Mouse (Mus musculus) kidney, embryonic 16.5 days (tissue): Measurements from ENCODE around the gene Gm10681. TPM values are rescaled to one million over a fixed set of nuclear protein-coding genes. Genes with fewer than 3 reads are reported as not detected.
"Not testable (repeated sequence)": the region's sequence is repeated elsewhere in the genome, so short reads cannot be mapped to it uniquely, and the experiment has no call there.

Source experiments
- ATAC-seq: fragments of 200-750 bp; cut with Nextera tagmentation; 2 replicates; pipeline ENCODE4 v1.8.0; 2017; ENCODE audit warnings: moderate TSS enrichment; ENCODE audit not compliant: low FRiP score, low TSS enrichment
- H3K27ac ChIP-seq: fragments of 300-500 bp; sonication (generic); 2 replicates; pipeline ENCODE4 v1.5.1; 2014; ENCODE audit warnings: low read length
- H3K27me3 ChIP-seq: fragments of 300-500 bp; sonication (generic); 2 replicates; pipeline ENCODE4 v1.6.1; 2014; ENCODE audit warnings: low read length, control low read depth, mixed read lengths; ENCODE audit not compliant: insufficient read depth
- H3K36me3 ChIP-seq: fragments of 300-500 bp; sonication (generic); 2 replicates; pipeline ENCODE4 v1.6.1; 2014; ENCODE audit warnings: low read length, control low read depth, mixed read lengths; ENCODE audit not compliant: insufficient read depth
- H3K4me1 ChIP-seq: fragments of 300-500 bp; sonication (generic); 2 replicates; pipeline ENCODE4 v1.6.1; 2014; ENCODE audit warnings: low read length, control low read depth, mixed read lengths; ENCODE audit not compliant: insufficient read depth
- H3K4me2 ChIP-seq: fragments of 300-500 bp; sonication (generic); replicated peaks from 2 replicates; pipeline ENCODE4 v1.6.1; 2014; ENCODE audit warnings: low read depth, low read length
- H3K4me3 ChIP-seq: fragments of 300-500 bp; sonication (generic); 2 replicates; pipeline ENCODE4 v1.5.1; 2014; ENCODE audit warnings: mild to moderate bottlenecking, low read length
- H3K9ac ChIP-seq: fragments of 300-500 bp; sonication (generic); replicated peaks from 2 replicates; pipeline ENCODE4 v1.6.1; 2014; ENCODE audit warnings: low read length
- H3K9me3 ChIP-seq: fragments of 300-500 bp; sonication (generic); 2 replicates; pipeline ENCODE4 v1.6.1; 2016; ENCODE audit warnings: low read length, control low read depth
- WGBS: fragments of 180-500 bp; shearing (Covaris S2); extraction: QIAGEN DNeasy Blood & Tissue Kit; methylation state at CpG from one replicate; pipeline ENCODE4 v1.1.7; 2014; 5-methylcytosine and 5-hydroxymethylcytosine counted together
- polyA plus RNA-seq: library from polyadenylated mRNA; unstranded; fragments of >200 nt; fragmentation: Nextera tagmentation; extraction: Ambion mirVana; gene quantifications from 2 replicates; pipeline ENCODE4 v1.2.1, GENCODE M21; 2015

Gene Gm10681
- 99.5 and 117 TPM in 2 replicates for polyA plus RNA-seq

GRCm38 (mm10) chr3:98588707-98589106, at the start of gene Gm10681:
Gene Gm10681, minus strand, starts transcription at chr3:98588807.
- Histone ChIP-seq H3K27ac (no peak within 1 kb of the TSS), H3K4me2 (no peak within 1 kb of the TSS), H3K27me3 (no peaks in the 10 kb centered on the region), H3K4me1 (no peaks in the 10 kb centered on the region), H3K9ac (no peak within 1 kb of the TSS), H3K36me3 (no peaks in the 10 kb centered on the region), H3K4me3 (no peak within 1 kb of the TSS), H3K9me3 (no peaks in the 10 kb centered on the region)
- no peak for ATAC-seq

GRCm38 (mm10) chr3:98635145-98635544, 46.5 kb upstream of the Gm10681 start:
- H3K4me3 ChIP-seq: no peak overlapping the region
- no peaks in the 10 kb centered on the region for H3K36me3 ChIP-seq
- 72% methylated on average over 1 of the region's 1 CpGs for WGBS
- H3K9ac ChIP-seq: no peak overlapping the region
- no peak overlapping the region for H3K27ac ChIP-seq
- no peaks in the 10 kb centered on the region for H3K27me3 ChIP-seq
- no peak overlapping the region for H3K4me2 ChIP-seq
- no peak for ATAC-seq
- H3K4me1 ChIP-seq: no peaks in the 10 kb centered on the region
- H3K9me3 ChIP-seq: no peaks in the 10 kb centered on the region

GRCm38 (mm10) chr3:98630152-98630551, 41.5 kb upstream of the Gm10681 start, which contains the start of gene Hsd3b5:
Gene Hsd3b5, minus strand, starts transcription at chr3:98630252.
- Histone ChIP-seq H3K27me3 (no peaks in the 10 kb centered on the region), H3K36me3 (no peaks in the 10 kb centered on the region), H3K9me3 (no peaks in the 10 kb centered on the region), H3K4me3 (no peak within 1 kb of the TSS), H3K4me1 (no peaks in the 10 kb centered on the region), H3K27ac (no peak within 1 kb of the TSS), H3K4me2 (no peak within 1 kb of the TSS), H3K9ac (no peak within 1 kb of the TSS)
- no peak for ATAC-seq

- no peaks in the 10 kb centered on the region for H3K9me3 ChIP-seq
- 86% methylated on average over 3 of the region's 3 CpGs for WGBS
- no peak overlapping the region for H3K27ac ChIP-seq
- no peak overlapping the region for H3K4me3 ChIP-seq
- no peaks in the 10 kb centered on the region for H3K27me3 ChIP-seq
- no peak overlapping the region for H3K4me2 ChIP-seq
- no peak overlapping the region for H3K9ac ChIP-seq
- no peaks in the 10 kb centered on the region for H3K36me3 ChIP-seq
- no peak for ATAC-seq
- no peaks in the 10 kb centered on the region for H3K4me1 ChIP-seq
Measured at GRCm38 (mm10) chr3:98629633-98630032, 41.0 kb upstream of the Gm10681 start.

GRCm38 (mm10) chr3:98616786-98617185, 28.2 kb upstream of the Gm10681 start:
- H3K9ac ChIP-seq, H3K4me3 ChIP-seq, ATAC-seq, H3K9me3 ChIP-seq, H3K4me2 ChIP-seq, H3K27me3 ChIP-seq, H3K27ac ChIP-seq, H3K36me3 ChIP-seq, H3K4me1 ChIP-seq: not testable (repeated sequence)
- whole genome bisulfite sequencing: 75% methylated on average over 1 of the region's 1 CpGs

- 21% methylated on average over 2 of the region's 2 CpGs for WGBS
- H3K4me2 ChIP-seq, H3K4me1 ChIP-seq, H3K27me3 ChIP-seq, H3K36me3 ChIP-seq, H3K9ac ChIP-seq, H3K9me3 ChIP-seq, H3K27ac ChIP-seq, H3K4me3 ChIP-seq: not testable (repeated sequence)
- peak; percentile 32; the same call in 1 of the 2 replicates for ATAC-seq
Measured at GRCm38 (mm10) chr3:98616244-98616643, 27.6 kb upstream of the Gm10681 start.

- H3K4me2 ChIP-seq, H3K27me3 ChIP-seq, H3K9ac ChIP-seq, H3K36me3 ChIP-seq, H3K4me3 ChIP-seq, H3K9me3 ChIP-seq, H3K4me1 ChIP-seq: not testable (repeated sequence)
- H3K27ac ChIP-seq: peak overlapping the region; percentile 51; the same call in 1 of the 2 replicates
- peak; percentile 86 for ATAC-seq
- 34% methylated on average over 2 of the region's 2 CpGs for WGBS
Measured at GRCm38 (mm10) chr3:98614406-98614927, 25.9 kb upstream of the Gm10681 start.

- H3K4me2 ChIP-seq: no peak overlapping the region
- no peaks in the 10 kb centered on the region for H3K27me3 ChIP-seq
- no peak overlapping the region for H3K9ac ChIP-seq
- H3K4me3 ChIP-seq: no peak overlapping the region
- ATAC-seq: peak; percentile 47; the same call in 1 of the 2 replicates
- no peaks in the 10 kb centered on the region for H3K36me3 ChIP-seq
- no peaks in the 10 kb centered on the region for H3K4me1 ChIP-seq
- H3K9me3 ChIP-seq: no peaks in the 10 kb centered on the region
- H3K27ac ChIP-seq: peak overlapping the region; percentile 51; the same call in 1 of the 2 replicates
Measured at GRCm38 (mm10) chr3:98613963-98614362, 25.4 kb upstream of the Gm10681 start.

- H3K4me3 ChIP-seq, H3K9me3 ChIP-seq, H3K4me2 ChIP-seq, H3K36me3 ChIP-seq, H3K27me3 ChIP-seq, H3K27ac ChIP-seq, H3K4me1 ChIP-seq, H3K9ac ChIP-seq: not testable (repeated sequence)
- ATAC-seq: peak; percentile 82
Measured at GRCm38 (mm10) chr3:98613540-98613939, 24.9 kb upstream of the Gm10681 start.

GRCm38 (mm10) chr3:98587721-98588120, 886 bp downstream of the Gm10681 start:
- Histone ChIP-seq H3K4me1 (no peaks in the 10 kb centered on the region), H3K9ac (no peak overlapping the region), H3K27me3 (no peaks in the 10 kb centered on the region), H3K27ac (no peak overlapping the region), H3K4me2 (no peak overlapping the region), H3K4me3 (no peak overlapping the region), H3K36me3 (no peaks in the 10 kb centered on the region), H3K9me3 (no peaks in the 10 kb centered on the region)
- 86% methylated on average over 2 of the region's 2 CpGs for WGBS
- no peak for ATAC-seq
